Mouse (Mus musculus): ENCODE results near the gene Syne1. TPM values are rescaled to one million over a fixed set of nuclear protein-coding genes. Genes with fewer than 3 reads are reported as not detected.

Syne1 gene
- total RNA-seq, 2 experiments from 2014 or later = 54.5 to 67.7 TPM

- intact Hi-C loops (cut with DNase I) = loop anchor here (10.0 kb wide), 1 partner anchor 74 kb away; no protein-coding TSS in a partner anchor
- Histone ChIP-seq H3K4me3 (no peak overlapping the region), H3K27ac (no peak overlapping the region)
- no peak for DNase-seq
- no peak for TF ChIP-seq CTCF (IDR thresholded peaks at IDR 0.05)
Observed at GRCm38 (mm10) chr10:5558808-5559207, 7.5 kb upstream of the Syne1 start.

- Histone ChIP-seq H3K27ac (no peak overlapping the region), H3K4me3 (no peak overlapping the region)
- TF ChIP-seq CTCF (IDR thresholded peaks at IDR 0.05) = peak; percentile 64
- peak; percentile 17 for DNase-seq
- intact Hi-C loops (cut with DNase I) = loop anchor here (10.0 kb wide), 1 partner anchor 70 kb away; no protein-coding TSS in a partner anchor
Observed at GRCm38 (mm10) chr10:5554941-5555340, 3.7 kb upstream of the Syne1 start.

DNA sequence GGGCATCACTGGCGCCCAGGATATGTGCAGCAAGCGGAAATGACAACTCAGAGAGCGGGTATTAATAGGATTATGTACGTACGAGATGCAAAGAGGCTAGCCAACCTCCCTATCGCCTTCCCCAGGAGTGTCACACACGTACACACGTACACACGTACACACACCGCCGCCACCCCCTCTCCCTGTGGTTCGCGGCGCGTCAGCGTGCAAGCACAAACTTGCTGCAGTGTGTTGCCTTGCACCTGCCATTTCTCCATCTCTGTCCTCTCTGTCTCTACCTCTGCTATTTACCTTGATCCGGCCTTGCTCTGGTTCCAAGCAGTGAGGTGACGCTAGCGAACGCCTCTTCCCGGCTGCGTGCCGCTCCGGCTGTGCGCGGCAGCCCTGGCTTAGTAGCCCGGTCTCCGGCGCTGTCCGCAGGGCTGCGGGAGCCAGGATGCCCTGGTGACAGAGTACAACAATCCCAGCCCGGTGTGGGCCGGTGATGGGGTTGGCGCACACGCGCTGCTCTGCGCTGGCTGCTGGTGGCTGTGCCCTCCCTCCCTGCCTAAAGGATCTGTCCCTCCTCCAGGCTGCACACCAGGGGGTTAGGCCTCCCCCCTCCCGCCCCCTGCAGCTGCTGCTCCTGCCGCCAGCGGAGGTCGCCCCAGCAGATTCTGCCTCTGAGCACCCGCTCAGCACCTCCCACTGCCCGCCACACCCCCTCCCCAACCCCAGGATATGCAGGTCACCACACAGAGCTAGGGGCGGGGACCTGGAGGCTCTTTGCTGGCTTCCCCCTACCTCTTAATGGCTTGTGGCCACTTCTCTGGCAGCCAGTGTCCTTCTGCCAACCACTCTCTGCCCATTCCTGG is 887 bp downstream of the Syne1 start:
- H3K4me3 ChIP-seq = peak overlapping the region; percentile 76
- H3K27ac ChIP-seq = peak overlapping the region; percentile 80
- peak; percentile 17; the same call in 1 of the 2 replicates for TF ChIP-seq CTCF (IDR thresholded peaks at IDR 0.05)
- intact Hi-C loops (cut with DNase I) = loop anchor here (1.0 to 10.0 kb wide), 2 partner anchors 38 to 66 kb away; no protein-coding TSS in a partner anchor
- DNase-seq = peak; percentile 35

DNA sequence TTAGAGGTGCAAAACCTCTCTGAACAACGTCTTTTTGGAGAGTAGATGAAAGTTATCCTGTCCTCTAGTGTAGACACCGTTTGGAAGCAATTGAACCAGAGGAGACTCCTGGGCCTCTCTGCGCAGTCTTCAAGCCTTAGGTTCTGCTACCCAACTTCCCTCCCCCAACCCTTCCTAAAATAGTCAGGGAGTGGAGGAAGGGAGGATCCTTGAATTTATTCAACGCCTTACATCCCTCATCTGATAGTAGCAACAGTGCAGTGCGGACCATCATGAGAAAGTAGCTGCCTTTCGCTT is 1.5 kb downstream of the Syne1 start:
- peak overlapping the region; percentile 76 for H3K4me3 ChIP-seq
- intact Hi-C loops (cut with DNase I) = loop anchor here (1.0 to 10.0 kb wide), 2 partner anchors 38 to 65 kb away; no protein-coding TSS in a partner anchor
- H3K27ac ChIP-seq = peak overlapping the region; percentile 80
- DNase-seq = no peak
- no peak for TF ChIP-seq CTCF (IDR thresholded peaks at IDR 0.05)

GRCm38 (mm10) chr10:5548651-5549050 is 2.6 kb downstream of the Syne1 start:
- Histone ChIP-seq H3K4me3 (peak overlapping the region; percentile 3; the same call in 1 of the 2 replicates), H3K27ac (0 out of 2 replicates have a peak overlapping the region, but pooled peaks have one; percentile 13)
- intact Hi-C loops (cut with DNase I) = no loop called here
- no peak for DNase-seq
- TF ChIP-seq CTCF (IDR thresholded peaks at IDR 0.05) = no peak

DNA sequence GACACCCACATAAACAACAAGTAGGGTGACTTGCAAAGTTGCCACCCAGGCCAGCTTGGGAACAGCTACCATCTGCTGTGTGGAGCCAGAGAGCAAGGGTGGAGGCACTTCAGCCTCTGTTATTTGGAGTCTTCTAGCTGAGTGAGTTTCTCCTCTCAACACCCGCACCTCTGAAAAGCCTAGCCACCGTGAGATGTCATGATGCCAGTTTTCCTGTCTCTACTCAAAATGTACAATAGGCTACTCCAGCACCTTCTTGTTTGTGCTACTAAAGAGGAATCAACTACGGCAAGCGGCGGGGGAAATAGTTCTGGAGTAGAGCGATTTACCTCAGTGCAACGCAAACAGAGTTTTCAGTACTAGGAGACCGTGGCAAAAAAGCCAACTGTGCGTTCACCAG is 3.5 kb downstream of the Syne1 start:
- TF ChIP-seq CTCF (IDR thresholded peaks at IDR 0.05) = no peak
- intact Hi-C loops (cut with DNase I) = no loop called here
- Histone ChIP-seq H3K4me3 (no peak overlapping the region), H3K27ac (no peak overlapping the region)
- no peak for DNase-seq

DNA sequence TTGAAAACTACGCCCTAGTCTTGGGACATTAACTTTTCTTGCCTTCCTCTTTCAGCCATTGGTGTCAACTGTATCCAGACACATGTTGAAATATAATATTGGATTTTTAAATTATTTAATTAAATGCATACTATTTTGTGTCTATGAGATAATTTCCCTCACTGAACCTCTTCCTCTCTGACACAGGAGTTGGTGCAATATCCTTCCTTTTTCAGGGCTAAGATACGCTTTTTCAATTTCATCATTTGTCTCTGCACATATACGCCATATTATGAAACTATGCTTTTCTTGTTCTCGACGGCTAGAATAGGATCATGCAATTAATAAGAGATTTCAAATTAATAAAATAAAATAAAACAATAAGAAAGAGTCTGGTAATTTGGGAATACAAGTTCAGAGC is 4.9 kb downstream of the Syne1 start:
- DNase-seq = no peak
- Histone ChIP-seq H3K27ac (no peak overlapping the region), H3K4me3 (no peak overlapping the region)
- TF ChIP-seq CTCF (IDR thresholded peaks at IDR 0.05) = no peak
- intact Hi-C loops (cut with DNase I) = no loop called here

- no peak for TF ChIP-seq CTCF (IDR thresholded peaks at IDR 0.05)
- H3K4me3 ChIP-seq = no peak overlapping the region
- intact Hi-C loops (cut with DNase I) = no loop called here
- no peak for DNase-seq
- H3K27ac ChIP-seq = peak overlapping the region; percentile 43
Observed at GRCm38 (mm10) chr10:5528284-5528683, 23.0 kb downstream of the Syne1 start.

GRCm38 (mm10) chr10:5527634-5528033 is 23.6 kb downstream of the Syne1 start:
- H3K27ac ChIP-seq = 0 out of 2 replicates have a peak overlapping the region, but pooled peaks have one; percentile 46
- intact Hi-C loops (cut with DNase I) = no loop called here
- no peak for TF ChIP-seq CTCF (IDR thresholded peaks at IDR 0.05)

GRCm38 (mm10) chr10:5522904-5523303 is 28.4 kb downstream of the Syne1 start:
- intact Hi-C loops (cut with DNase I) = no loop called here
- H3K27ac ChIP-seq = peak overlapping the region; percentile 43; the same call in 1 of the 2 replicates

More at GRCm38 (mm10) chr10:5527634-5528033, 23.6 kb downstream of the Syne1 start:
- H3K4me3 ChIP-seq = no peak overlapping the region
- DNase-seq = no peak

GRCm38 (mm10) chr10:5522276-5522675 is 29.0 kb downstream of the Syne1 start:
- TF ChIP-seq CTCF (IDR thresholded peaks at IDR 0.05) = no peak
- DNase-seq = no peak
- intact Hi-C loops (cut with DNase I) = no loop called here
- no peak overlapping the region for H3K4me3 ChIP-seq
- no peak overlapping the region; the same call in 1 of the 2 replicates for H3K27ac ChIP-seq

More at GRCm38 (mm10) chr10:5522904-5523303, 28.4 kb downstream of the Syne1 start:
- no peak overlapping the region for H3K4me3 ChIP-seq
- no peak for TF ChIP-seq CTCF (IDR thresholded peaks at IDR 0.05)
- DNase-seq = no peak

GRCm38 (mm10) chr10:5520695-5521094 is 30.6 kb downstream of the Syne1 start:
- H3K27ac ChIP-seq = 0 out of 2 replicates have a peak overlapping the region, but pooled peaks have one; percentile 8
- TF ChIP-seq CTCF (IDR thresholded peaks at IDR 0.05) = no peak
- no peak for DNase-seq
- intact Hi-C loops (cut with DNase I) = no loop called here
- H3K4me3 ChIP-seq = no peak overlapping the region

GRCm38 (mm10) chr10:5515330-5515729 is 36.0 kb downstream of the Syne1 start:
- intact Hi-C loops (cut with DNase I) = loop anchor here (10.0 kb wide), 1 partner anchor 79 kb away; the partner anchor contains the start of gene Myct1
- DNase-seq = no peak
- no peak for TF ChIP-seq CTCF (IDR thresholded peaks at IDR 0.05)

More at GRCm38 (mm10) chr10:5515330-5515729, 36.0 kb downstream of the Syne1 start:
- Histone ChIP-seq H3K4me3 (no peak overlapping the region), H3K27ac (no peak overlapping the region)
